Mouse (Mus musculus): ENCODE data around the gene Gm10181.

DNA sequence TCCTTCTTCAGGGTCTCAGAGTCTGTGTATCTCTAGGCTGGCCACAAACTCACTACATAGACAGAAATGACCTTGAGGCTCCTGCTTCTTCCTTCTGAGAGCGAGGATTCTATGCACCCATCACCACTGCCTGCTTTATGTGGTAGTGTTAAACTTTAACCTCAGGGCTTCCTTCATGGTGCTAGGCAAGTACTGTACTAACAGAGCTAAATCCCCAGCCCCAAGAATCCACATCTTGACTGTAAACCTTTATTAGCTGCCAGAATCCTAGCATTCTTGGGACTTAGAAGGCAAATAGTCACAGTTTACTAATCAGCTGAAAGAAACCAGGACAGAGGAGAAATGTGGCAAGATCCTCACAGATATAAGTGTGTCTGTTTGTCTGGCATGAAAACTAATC lies 1.6 kb downstream of the Gm10181 start:
- TF ChIP-seq POLR2A (IDR thresholded peaks at IDR 0.05; ENCODE audit: borderline replicate concordance, extremely low read depth, low read depth, low read length): no peak
- no peak for TF ChIP-seq CTCF (IDR thresholded peaks at IDR 0.05; ENCODE audit: insufficient read depth, low read length)
